Mouse (Mus musculus) left cerebral cortex, postnatal 10 days (tissue): ENCODE measurements around the gene Adm2. TPM values are rescaled to one million over a fixed set of nuclear protein-coding genes. Genes with fewer than 3 reads are reported as not detected.

Source experiments
- DNase-seq, 2 experiments: peaks; one replicate each; pipeline ENCODE4 v3.0.0; 2021 to 2022; ENCODE audit warnings: low spot score in 2 of 2, mixed read lengths in 1 of 2; ENCODE audit errors: extremely low spot score in 1 of 2
- intact Hi-C: fragments of 180-260 bp; cut with DNase I; formaldehyde crosslinking; loops from one replicate; pipeline ENCODE4 v1.15.1; 2025
- total RNA-seq, 2 experiments: library from RNA; stranded (reverse); gene quantifications; 2 replicates each; pipeline ENCODE4 v1.2.3; 2021

The Adm2 gene
- total RNA-seq, 2 experiments from 2014 or later = not detected

DNA sequence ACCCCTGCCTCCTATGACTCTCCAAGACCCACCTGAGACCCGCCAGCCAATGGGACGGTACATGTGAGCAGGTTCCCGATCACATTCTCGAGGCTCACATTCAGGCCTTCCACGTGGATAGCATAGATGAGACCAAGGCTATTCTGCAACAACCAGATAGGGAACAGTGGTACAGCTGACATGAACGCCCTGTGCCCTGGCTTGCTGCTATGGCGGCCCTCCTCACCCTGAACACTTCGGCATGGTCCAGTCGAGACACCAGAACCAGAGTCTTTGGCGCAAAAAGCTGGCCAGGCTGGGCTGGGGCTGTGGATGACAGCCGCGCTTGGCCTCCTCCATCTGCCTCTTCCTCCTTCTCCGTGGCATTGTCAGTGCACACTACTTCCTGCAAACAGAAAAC lies 15.1 kb upstream of the Adm2 start:
- intact Hi-C loops = no loop called here
- no peak for DNase-seq

DNA sequence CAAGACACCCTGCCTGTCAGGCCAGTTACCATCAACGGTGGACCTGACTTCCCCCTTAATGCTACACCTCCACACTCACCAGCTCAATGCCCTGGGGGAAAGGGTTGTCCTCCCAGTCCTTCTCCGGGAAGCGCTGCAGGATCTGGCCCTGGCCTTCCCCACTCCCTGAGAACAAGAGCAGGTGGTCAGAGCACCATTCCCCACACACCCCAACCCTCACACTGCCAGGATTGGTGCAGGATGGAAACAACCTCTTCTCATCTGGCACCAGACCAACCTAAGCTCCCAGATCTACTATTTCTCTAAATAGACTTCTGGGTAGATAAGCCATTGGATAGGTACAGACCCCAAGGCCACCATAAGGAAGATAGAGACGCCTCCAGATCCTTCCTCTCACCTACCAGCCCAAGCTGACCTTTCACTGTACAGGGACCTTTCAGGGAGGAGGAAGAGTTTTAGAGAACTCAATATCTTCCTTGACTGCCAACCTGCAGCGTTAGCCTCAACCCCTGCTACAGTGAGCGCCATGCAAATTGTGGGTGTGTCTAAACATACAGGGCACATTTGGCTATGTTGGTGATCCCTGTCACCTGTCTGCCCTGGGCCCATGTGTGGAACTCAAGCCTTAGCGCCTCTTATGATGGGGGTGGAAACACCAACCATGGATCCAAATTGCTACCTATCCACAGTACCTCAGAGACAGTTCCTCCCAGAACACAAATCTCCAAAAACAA lies 13.9 kb upstream of the Adm2 start:
- intact Hi-C loops = no loop called here
- no peak for DNase-seq

- intact Hi-C loops = no loop called here
- DNase-seq = no peak
Measured at GRCm38 (mm10) chr15:89309962-89310498, 12.5 kb upstream of the Adm2 start.

DNA sequence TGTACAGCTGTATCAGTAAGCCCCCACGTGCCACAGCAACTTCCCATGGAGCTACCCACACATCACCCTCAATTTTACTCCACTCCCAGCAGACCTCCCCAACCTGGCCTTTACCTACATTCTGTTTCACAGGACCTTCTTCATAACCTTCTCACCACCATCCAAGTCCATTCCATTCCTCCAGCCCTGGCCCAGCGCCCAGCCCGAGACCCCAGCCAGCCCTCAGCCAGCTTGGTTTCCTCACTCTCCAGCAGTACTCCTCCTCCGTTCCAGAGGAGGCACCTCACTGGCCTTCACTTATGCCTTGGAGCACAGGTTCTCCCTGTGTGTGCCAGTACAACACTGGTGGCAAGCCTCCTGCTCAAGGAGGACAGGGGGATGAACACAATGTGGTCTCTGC lies 9.2 kb upstream of the Adm2 start:
- DNase-seq = no peak
- intact Hi-C loops = no loop called here

DNA sequence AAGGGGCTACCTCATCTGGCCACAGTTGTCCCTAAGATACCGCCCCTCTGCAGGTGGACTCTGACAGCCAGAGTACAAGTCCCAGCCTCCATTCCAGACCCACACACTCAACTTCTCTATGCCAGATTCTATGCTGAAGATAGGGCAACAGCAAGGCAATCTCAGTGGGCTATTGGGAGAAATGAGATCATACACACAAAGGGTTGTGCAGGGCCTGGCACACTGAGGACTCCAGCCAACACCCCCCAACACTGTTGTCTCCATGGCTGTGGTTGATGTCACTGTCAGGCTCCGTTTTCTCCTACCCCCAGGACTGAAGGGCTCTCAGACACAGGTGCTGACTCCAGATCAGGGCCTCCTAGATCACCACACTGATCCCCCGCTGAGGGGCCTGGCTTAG lies 8.4 kb upstream of the Adm2 start:
- DNase-seq = no peak
- intact Hi-C loops = no loop called here

DNA sequence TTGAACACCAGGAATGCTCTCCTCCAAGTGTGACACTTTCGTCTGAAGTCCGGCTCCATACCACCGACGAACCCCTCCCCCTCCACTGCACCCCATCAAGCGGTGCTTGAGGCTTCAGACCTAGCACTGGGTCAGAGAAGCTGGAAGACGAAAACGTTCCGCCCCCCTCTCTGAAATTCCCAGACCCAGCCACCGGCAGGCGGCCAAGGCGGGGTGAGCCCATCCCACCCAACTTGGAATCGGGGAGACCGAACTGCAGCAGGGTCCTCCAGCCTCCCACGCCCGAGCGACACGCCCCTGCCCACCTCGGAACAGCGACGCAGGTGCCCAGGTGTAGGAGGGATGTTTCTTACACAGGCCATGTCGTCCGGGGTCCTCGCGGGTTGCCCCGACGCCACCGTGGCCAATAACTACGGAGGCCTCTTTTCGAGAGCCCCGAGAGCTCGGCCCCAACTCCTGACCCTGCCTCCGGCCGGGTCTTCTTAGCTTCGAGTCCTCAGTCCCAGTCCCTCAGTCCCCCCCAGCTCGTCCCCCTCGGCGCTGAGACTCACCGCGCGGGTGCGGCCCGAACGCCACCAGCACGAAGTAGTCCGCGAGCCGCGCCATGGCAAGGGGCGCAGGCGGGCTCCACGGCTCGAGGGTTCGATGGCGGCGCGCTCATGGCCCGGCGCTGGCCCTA lies 7.9 kb upstream of the Adm2 start:
- intact Hi-C loops = no loop called here

GRCm38 (mm10) chr15:89315190-89315731 lies 7.3 kb upstream of the Adm2 start, which contains the start of gene Sbf1:
Gene Sbf1, minus strand, starts transcription at chr15:89315311.
- peak; percentile 94 to 99 for DNase-seq
- intact Hi-C loops = no loop called here

More for the DNA sequence above, 7.9 kb upstream of the Adm2 start:
- peak in 1 of 2 experiments; percentile 73 for DNase-seq

GRCm38 (mm10) chr15:89316146-89316545 lies 6.4 kb upstream of the Adm2 start:
- intact Hi-C loops = no loop called here

DNA sequence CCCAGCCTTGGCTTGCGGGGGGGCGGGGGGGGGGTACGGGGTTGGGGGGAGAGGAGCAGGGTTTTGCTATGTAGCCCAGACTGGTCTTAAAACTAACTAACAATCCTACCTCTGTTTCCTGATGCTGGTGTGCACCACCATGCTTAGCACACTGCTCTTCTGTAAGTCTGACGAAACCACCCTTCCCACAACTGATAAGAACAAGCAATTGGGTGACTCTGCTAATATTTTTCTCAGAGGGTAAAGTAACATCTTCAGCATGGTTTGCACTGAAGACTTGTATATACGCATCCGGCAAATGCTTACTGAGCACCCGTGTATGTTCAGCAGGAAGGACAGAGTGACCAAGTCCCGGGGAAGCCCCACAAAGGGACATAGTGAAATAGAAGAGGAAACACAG lies 1.3 kb upstream of the Adm2 start:
- intact Hi-C loops = no loop called here
- DNase-seq = no peak

More at GRCm38 (mm10) chr15:89316146-89316545, 6.4 kb upstream of the Adm2 start:
- no peak for DNase-seq

DNA sequence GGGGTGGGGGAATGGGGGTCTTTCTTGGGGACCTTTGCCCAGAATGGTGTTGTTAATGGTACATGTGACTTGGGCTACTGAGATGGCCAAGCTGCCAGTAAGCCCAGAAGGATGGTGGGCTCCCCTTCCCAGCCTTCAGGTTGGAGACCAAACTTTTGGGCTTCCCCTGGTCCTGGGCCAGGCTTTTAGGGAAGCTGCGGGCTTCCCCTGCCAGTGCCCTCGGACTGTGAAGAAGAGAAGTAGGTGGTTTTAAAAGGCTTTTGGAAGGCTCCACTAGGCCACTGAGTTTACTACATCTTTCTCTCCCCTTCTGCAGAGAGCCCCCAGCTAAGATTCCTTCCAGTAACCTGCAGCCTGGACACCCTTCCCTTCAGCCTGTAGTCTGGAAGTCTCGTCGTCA lies 1.1 kb downstream of the Adm2 start:
- no peak for DNase-seq
- intact Hi-C loops = no loop called here

GRCm38 (mm10) chr15:89326441-89326840 lies 3.9 kb downstream of the Adm2 start:
- intact Hi-C loops = no loop called here
- DNase-seq = no peak

DNA sequence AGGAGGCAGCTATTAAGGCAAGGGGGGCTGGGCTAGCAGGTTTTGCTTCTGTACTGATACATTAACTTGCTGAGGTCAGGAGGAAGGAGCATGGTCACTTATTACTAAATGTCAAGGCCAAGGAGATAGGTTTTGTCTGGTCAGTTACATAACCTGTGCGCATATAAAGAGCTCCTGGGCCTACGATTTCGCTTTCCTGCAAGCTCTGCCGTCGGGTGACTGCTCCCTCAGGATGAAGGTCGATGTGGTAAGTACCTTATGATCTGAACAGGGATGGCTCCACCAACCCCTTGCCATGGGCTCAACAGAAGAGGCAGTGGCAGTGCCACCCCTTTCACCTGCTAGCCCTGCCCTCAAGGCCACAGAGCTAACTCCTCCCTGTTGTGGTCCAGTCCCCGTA lies 11.8 kb downstream of the Adm2 start, which contains the start of gene Miox:
TSS of gene Miox (plus strand) at position 128 of the 400 bp plus-strand sequence.
- no peak for DNase-seq
- intact Hi-C loops = no loop called here

DNA sequence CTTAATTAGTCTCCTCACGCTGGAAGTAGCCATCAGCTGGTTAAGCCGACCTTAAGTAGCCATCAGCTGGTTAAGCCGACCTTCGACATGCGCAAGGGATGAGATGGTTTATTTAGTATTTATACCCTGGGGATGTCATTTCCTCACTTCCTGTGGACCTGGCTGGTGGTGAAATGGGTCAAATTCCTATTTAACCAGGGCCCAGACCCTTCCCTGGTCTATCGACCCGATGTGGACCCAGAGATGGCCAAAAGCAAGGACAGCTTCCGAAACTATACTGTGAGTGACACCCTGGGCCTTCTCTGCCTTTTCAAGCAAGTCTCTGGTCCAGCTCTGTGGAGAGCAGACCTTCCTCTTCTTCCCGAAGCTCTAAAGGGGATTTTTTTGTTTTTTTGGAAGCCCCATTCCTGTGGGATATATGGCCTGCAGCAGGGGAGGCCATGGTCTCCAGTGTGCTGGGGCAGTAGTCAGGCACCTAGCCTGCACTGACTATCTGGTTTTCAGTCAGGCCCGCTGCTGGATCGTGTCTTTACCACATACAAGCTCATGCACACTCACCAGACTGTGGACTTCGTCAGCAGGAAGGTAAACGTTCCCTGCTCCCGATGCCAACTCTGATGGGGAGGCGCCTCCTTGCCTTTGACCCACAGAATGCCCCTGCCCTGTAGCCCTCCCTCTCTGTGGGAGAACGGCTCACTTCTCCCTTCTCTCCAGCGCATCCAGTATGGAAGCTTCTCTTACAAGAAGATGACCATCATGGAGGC lies 12.4 kb downstream of the Adm2 start:
- intact Hi-C loops = no loop called here
- DNase-seq = no peak

GRCm38 (mm10) chr15:89336422-89336821 lies 13.9 kb downstream of the Adm2 start:
- no peak for DNase-seq

DNA sequence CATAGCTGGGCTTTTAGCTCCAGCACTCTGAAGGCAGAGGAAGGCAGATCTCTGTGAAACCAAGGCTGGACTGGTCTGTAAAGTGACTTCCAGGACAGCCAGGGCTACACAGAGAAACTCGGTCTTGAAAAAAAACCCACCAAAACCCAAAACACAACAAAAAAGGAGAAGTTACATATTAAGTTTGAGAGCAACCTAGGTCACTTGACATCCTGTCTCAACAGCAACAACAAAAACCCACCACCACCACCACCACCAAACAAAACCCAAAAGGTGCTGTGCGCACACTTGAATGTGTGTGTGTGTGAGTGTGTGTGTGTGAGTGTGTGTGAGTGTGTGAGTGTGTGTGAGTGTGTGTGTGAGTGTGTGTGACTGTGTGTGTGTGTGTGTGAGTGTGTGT lies 17.2 kb downstream of the Adm2 start:
- no peak for DNase-seq
- intact Hi-C loops = no loop called here

More at GRCm38 (mm10) chr15:89336422-89336821, 13.9 kb downstream of the Adm2 start:
- intact Hi-C loops = no loop called here

DNA sequence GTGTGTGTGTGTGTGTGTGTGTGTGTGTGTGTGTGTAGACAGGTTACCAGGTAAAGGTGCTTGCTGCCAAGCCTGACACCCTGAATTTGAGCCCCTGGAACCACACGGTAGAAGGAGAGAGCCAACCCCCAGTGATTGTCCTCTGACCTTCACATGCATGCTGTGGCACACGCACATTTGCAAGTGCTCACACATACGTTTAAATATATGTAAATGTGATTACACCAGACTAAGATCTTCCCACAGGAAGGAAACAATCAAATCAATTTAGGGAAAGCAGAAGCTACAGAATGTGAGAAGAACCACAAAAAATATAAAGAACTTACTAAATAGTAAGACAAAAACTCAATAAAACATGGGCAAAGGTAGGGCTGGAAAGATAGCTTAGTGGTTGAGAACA lies 17.6 kb downstream of the Adm2 start:
- intact Hi-C loops = no loop called here

GRCm38 (mm10) chr15:89341678-89342077 lies 19.2 kb downstream of the Adm2 start:
- intact Hi-C loops = no loop called here
- no peak for DNase-seq

More for the DNA sequence above, 17.6 kb downstream of the Adm2 start:
- no peak for DNase-seq

DNA sequence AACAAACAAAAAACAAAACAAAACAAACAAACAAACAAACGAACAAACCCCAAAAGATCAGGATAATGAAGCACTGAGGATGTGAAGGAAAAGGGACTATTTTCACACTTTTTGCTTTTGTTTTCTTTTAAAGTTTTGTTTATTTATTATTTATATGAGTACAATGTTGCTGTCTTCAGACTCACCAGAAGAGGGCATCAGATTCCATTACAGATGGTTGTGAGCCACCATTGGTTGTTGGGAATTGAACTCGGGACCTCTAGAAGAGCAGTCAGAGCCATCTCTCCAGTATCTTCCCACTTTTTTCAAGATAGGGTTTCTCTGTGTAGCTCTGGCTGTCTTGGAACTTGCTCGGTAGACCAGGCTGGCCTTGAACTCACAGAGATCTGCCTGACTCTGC lies 20.8 kb downstream of the Adm2 start:
- intact Hi-C loops = no loop called here
- DNase-seq = no peak

DNA sequence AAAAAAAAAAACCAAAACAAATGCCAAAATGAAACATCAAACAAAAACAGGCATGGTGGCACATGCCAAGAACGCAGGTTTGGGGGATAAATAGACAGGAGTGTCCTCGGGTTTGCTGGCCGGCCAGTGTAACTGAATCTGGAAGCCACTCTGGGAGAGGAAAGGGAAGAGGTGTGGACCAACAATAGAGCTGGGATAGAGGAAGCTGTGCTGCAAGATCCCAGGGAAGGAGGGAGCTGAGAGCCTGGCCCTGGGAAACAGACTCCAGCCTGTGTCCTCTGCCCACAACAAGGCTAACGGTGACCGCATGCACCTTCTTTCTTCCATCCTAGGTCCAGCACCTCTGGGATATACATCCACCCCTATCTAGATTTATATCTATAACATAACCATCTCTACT lies 27.9 kb downstream of the Adm2 start:
- intact Hi-C loops = no loop called here
- DNase-seq = no peak
